Mouse (Mus musculus): ENCODE measurements around the gene Rnf4. TPM values are rescaled to one million over a fixed set of nuclear protein-coding genes. Genes with fewer than 3 reads are reported as not detected.

Rnf4 gene
- polyA plus RNA-seq, 1 experiment from 2014 or later: 132 TPM

GRCm38 (mm10) chr5:34295141-34295540, 40.9 kb upstream of the Rnf4 start:
- no peak overlapping the region for H3K4me3 ChIP-seq (ENCODE audit: low read length)
- no peak overlapping the region for H3K4me2 ChIP-seq (ENCODE audit: low read length)
- H3K36me3 ChIP-seq (ENCODE audit: control insufficient read depth, insufficient read depth, low read length): no peaks in the 10 kb centered on the region
- no peak for ATAC-seq
- no peak overlapping the region for H3K9ac ChIP-seq (ENCODE audit: low read depth, low read length)
- no peaks in the 10 kb centered on the region for H3K9me3 ChIP-seq (ENCODE audit: control insufficient read depth, low read length)
- H3K4me1 ChIP-seq (ENCODE audit: control insufficient read depth, insufficient read depth, low read depth, low read length): no peaks in the 10 kb centered on the region
- 81% methylated on average over 2 of the region's 2 CpGs for WGBS
- no peaks in the 10 kb centered on the region for H3K27me3 ChIP-seq (replicated peaks; ENCODE audit: control insufficient read depth, insufficient read depth, low read length)
- H3K27ac ChIP-seq (ENCODE audit: low read depth, low read length): no peak overlapping the region

GRCm38 (mm10) chr5:34298061-34298460, 38.0 kb upstream of the Rnf4 start:
- no peak overlapping the region for H3K27ac ChIP-seq (ENCODE audit: low read depth, low read length)

GRCm38 (mm10) chr5:34298937-34299535, 37.1 kb upstream of the Rnf4 start:
- no peaks in the 10 kb centered on the region for H3K36me3 ChIP-seq (ENCODE audit: control insufficient read depth, insufficient read depth, low read length)
- 89% methylated on average over 10 of the region's 10 CpGs for WGBS
- H3K4me1 ChIP-seq (ENCODE audit: control insufficient read depth, insufficient read depth, low read depth, low read length): no peaks in the 10 kb centered on the region
- no peaks in the 10 kb centered on the region for H3K9me3 ChIP-seq (ENCODE audit: control insufficient read depth, low read length)
- H3K9ac ChIP-seq (ENCODE audit: low read depth, low read length): no peak overlapping the region
- ATAC-seq: no peak
- H3K4me3 ChIP-seq (ENCODE audit: low read length): no peak overlapping the region
- no peak overlapping the region for H3K27ac ChIP-seq (ENCODE audit: low read depth, low read length)
- no peak overlapping the region for H3K4me2 ChIP-seq (ENCODE audit: low read length)
- H3K27me3 ChIP-seq (replicated peaks; ENCODE audit: control insufficient read depth, insufficient read depth, low read length): no peaks in the 10 kb centered on the region

More at GRCm38 (mm10) chr5:34298061-34298460, 38.0 kb upstream of the Rnf4 start:
- H3K4me3 ChIP-seq (ENCODE audit: low read length): no peak overlapping the region
- H3K9me3 ChIP-seq (ENCODE audit: control insufficient read depth, low read length): no peaks in the 10 kb centered on the region
- WGBS: 67% methylated on average over 4 of the region's 4 CpGs
- no peaks in the 10 kb centered on the region for H3K36me3 ChIP-seq (ENCODE audit: control insufficient read depth, insufficient read depth, low read length)
- ATAC-seq: no peak
- H3K27me3 ChIP-seq (replicated peaks; ENCODE audit: control insufficient read depth, insufficient read depth, low read length): no peaks in the 10 kb centered on the region
- no peak overlapping the region for H3K9ac ChIP-seq (ENCODE audit: low read depth, low read length)
- no peak overlapping the region for H3K4me2 ChIP-seq (ENCODE audit: low read length)
- no peaks in the 10 kb centered on the region for H3K4me1 ChIP-seq (ENCODE audit: control insufficient read depth, insufficient read depth, low read depth, low read length)

- no peak overlapping the region for H3K4me3 ChIP-seq (ENCODE audit: low read length)
- H3K9me3 ChIP-seq (ENCODE audit: control insufficient read depth, low read length): no peaks in the 10 kb centered on the region
- H3K36me3 ChIP-seq (ENCODE audit: control insufficient read depth, insufficient read depth, low read length): no peaks in the 10 kb centered on the region
- no peaks in the 10 kb centered on the region for H3K4me1 ChIP-seq (ENCODE audit: control insufficient read depth, insufficient read depth, low read depth, low read length)
- H3K27ac ChIP-seq (ENCODE audit: low read depth, low read length): no peak overlapping the region
- H3K27me3 ChIP-seq (replicated peaks; ENCODE audit: control insufficient read depth, insufficient read depth, low read length): no peaks in the 10 kb centered on the region
- H3K9ac ChIP-seq (ENCODE audit: low read depth, low read length): no peak overlapping the region
- ATAC-seq: no peak
- 85% methylated on average over 7 of the region's 7 CpGs for WGBS
- no peak overlapping the region for H3K4me2 ChIP-seq (ENCODE audit: low read length)
Measured at GRCm38 (mm10) chr5:34302377-34302776, 33.7 kb upstream of the Rnf4 start.

- no peaks in the 10 kb centered on the region for H3K4me1 ChIP-seq (ENCODE audit: control insufficient read depth, insufficient read depth, low read depth, low read length)
- no peak overlapping the region for H3K4me3 ChIP-seq (ENCODE audit: low read length)
- H3K27ac ChIP-seq (ENCODE audit: low read depth, low read length): no peak overlapping the region
- no peaks in the 10 kb centered on the region for H3K27me3 ChIP-seq (replicated peaks; ENCODE audit: control insufficient read depth, insufficient read depth, low read length)
- no peak for ATAC-seq
- no peak overlapping the region for H3K4me2 ChIP-seq (ENCODE audit: low read length)
- no peaks in the 10 kb centered on the region for H3K36me3 ChIP-seq (ENCODE audit: control insufficient read depth, insufficient read depth, low read length)
- H3K9ac ChIP-seq (ENCODE audit: low read depth, low read length): no peak overlapping the region
- H3K9me3 ChIP-seq (ENCODE audit: control insufficient read depth, low read length): no peaks in the 10 kb centered on the region
- WGBS: 82% methylated on average over 3 of the region's 3 CpGs
Measured at GRCm38 (mm10) chr5:34309016-34309415, 27.1 kb upstream of the Rnf4 start.

- Histone ChIP-seq H3K36me3 (ENCODE audit: control insufficient read depth, insufficient read depth, low read length) (no peaks in the 10 kb centered on the region), H3K9me3 (ENCODE audit: control insufficient read depth, low read length) (no peaks in the 10 kb centered on the region), H3K9ac (ENCODE audit: low read depth, low read length) (no peak overlapping the region), H3K4me2 (ENCODE audit: low read length) (no peak overlapping the region), H3K27me3 (replicated peaks; ENCODE audit: control insufficient read depth, insufficient read depth, low read length) (no peaks in the 10 kb centered on the region), H3K27ac (ENCODE audit: low read depth, low read length) (no peak overlapping the region), H3K4me3 (ENCODE audit: low read length) (no peak overlapping the region), H3K4me1 (ENCODE audit: control insufficient read depth, insufficient read depth, low read depth, low read length) (no peaks in the 10 kb centered on the region)
- ATAC-seq: no peak
- WGBS: 72% methylated on average over 2 of the region's 2 CpGs
Measured at GRCm38 (mm10) chr5:34319491-34320034, 16.5 kb upstream of the Rnf4 start.

GRCm38 (mm10) chr5:34321236-34321635, 14.9 kb upstream of the Rnf4 start:
- H3K4me3 ChIP-seq (ENCODE audit: low read length): no peak overlapping the region
- H3K36me3 ChIP-seq (ENCODE audit: control insufficient read depth, insufficient read depth, low read length): no peaks in the 10 kb centered on the region
- no peak overlapping the region for H3K9ac ChIP-seq (ENCODE audit: low read depth, low read length)
- no peak overlapping the region for H3K27ac ChIP-seq (ENCODE audit: low read depth, low read length)
- no peaks in the 10 kb centered on the region for H3K9me3 ChIP-seq (ENCODE audit: control insufficient read depth, low read length)
- H3K4me1 ChIP-seq (ENCODE audit: control insufficient read depth, insufficient read depth, low read depth, low read length): no peaks in the 10 kb centered on the region
- no peaks in the 10 kb centered on the region for H3K27me3 ChIP-seq (replicated peaks; ENCODE audit: control insufficient read depth, insufficient read depth, low read length)
- no peak for ATAC-seq
- 87% methylated on average over 4 of the region's 4 CpGs for WGBS
- no peak overlapping the region for H3K4me2 ChIP-seq (ENCODE audit: low read length)

GRCm38 (mm10) chr5:34325286-34325685, 10.8 kb upstream of the Rnf4 start:
- ATAC-seq: no peak
- Histone ChIP-seq H3K9me3 (ENCODE audit: control insufficient read depth, low read length) (no peaks in the 10 kb centered on the region), H3K27ac (ENCODE audit: low read depth, low read length) (no peak overlapping the region)

GRCm38 (mm10) chr5:34326249-34326691, 9.8 kb upstream of the Rnf4 start:
- no peak overlapping the region; the same call in 1 of the 2 replicates for H3K9ac ChIP-seq (ENCODE audit: low read depth, low read length)

More at GRCm38 (mm10) chr5:34325286-34325685, 10.8 kb upstream of the Rnf4 start:
- H3K36me3 ChIP-seq (ENCODE audit: control insufficient read depth, insufficient read depth, low read length): no peaks in the 10 kb centered on the region
- no peak overlapping the region for H3K4me2 ChIP-seq (ENCODE audit: low read length)
- no peak overlapping the region for H3K9ac ChIP-seq (ENCODE audit: low read depth, low read length)
- H3K4me3 ChIP-seq (ENCODE audit: low read length): no peak overlapping the region
- H3K27me3 ChIP-seq (replicated peaks; ENCODE audit: control insufficient read depth, insufficient read depth, low read length): no peaks in the 10 kb centered on the region
- peaks cover 4% of the 10 kb centered on the region for H3K4me1 ChIP-seq (ENCODE audit: control insufficient read depth, insufficient read depth, low read depth, low read length)

More at GRCm38 (mm10) chr5:34326249-34326691, 9.8 kb upstream of the Rnf4 start:
- 34% methylated on average over 4 of the region's 4 CpGs for WGBS
- Histone ChIP-seq H3K4me3 (ENCODE audit: low read length) (no peak overlapping the region), H3K27me3 (replicated peaks; ENCODE audit: control insufficient read depth, insufficient read depth, low read length) (no peaks in the 10 kb centered on the region), H3K27ac (ENCODE audit: low read depth, low read length) (no peak overlapping the region; the same call in 1 of the 2 replicates), H3K36me3 (ENCODE audit: control insufficient read depth, insufficient read depth, low read length) (no peaks in the 10 kb centered on the region), H3K4me2 (ENCODE audit: low read length) (no peak overlapping the region), H3K9me3 (ENCODE audit: control insufficient read depth, low read length) (no peaks in the 10 kb centered on the region), H3K4me1 (ENCODE audit: control insufficient read depth, insufficient read depth, low read depth, low read length) (peaks cover 4% of the 10 kb centered on the region)
- ATAC-seq: no peak; the same call in 1 of the 2 replicates
